Mouse (Mus musculus): ENCODE results near the gene Lrrc34. TPM values are rescaled to one million over a fixed set of nuclear protein-coding genes. Genes with fewer than 3 reads are reported as not detected.
A peak's percentile ranks its signal among the peaks of the same experiment; 100 is the strongest.

Lrrc34 gene
- total RNA-seq, 2 experiments from 2014 or later: 0.26 TPM; not detected in 1

DNA sequence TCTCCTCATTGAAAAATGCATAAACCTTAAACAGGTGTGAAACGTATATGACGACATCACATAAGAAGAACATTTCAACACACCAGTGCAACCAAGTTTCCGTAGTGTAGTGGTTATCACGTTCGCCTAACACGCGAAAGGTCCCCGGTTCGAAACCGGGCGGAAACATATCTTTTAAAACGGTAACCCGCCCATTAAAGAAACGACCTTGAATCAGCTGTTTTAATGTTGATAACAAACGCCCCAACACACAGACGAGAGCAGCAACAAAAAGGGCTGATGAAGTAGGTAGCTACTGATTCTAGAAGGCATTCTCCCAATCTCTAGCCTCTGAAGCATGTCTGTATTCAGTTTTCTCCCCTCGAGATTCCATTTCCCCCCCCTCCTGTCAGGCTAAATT is 46.5 kb downstream of the Lrrc34 start:
- ATAC-seq (ENCODE audit: poor library complexity, severe bottlenecking): peak; percentile 20; the same call in 1 of the 2 replicates

DNA sequence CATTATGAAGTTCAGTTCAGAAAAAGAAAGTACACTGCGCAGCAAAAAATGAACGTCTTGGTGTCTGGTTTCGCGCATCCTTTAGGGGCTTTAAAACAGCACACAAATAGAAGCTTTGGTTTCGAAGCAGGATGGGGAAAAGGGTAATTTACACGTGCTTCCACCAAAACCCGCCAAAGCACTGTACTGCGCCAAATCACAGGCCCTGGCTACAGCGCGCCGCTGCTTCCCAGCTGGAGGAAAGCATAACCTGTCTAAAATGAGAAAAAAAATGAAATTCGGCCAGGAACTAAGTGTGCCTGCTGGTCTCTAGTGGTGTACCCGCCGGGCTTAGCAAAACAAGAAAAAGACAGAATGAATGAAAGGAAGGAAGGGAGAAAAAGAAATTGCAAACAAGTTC is 47.0 kb downstream of the Lrrc34 start:
- ATAC-seq (ENCODE audit: poor library complexity, severe bottlenecking): no peak

DNA sequence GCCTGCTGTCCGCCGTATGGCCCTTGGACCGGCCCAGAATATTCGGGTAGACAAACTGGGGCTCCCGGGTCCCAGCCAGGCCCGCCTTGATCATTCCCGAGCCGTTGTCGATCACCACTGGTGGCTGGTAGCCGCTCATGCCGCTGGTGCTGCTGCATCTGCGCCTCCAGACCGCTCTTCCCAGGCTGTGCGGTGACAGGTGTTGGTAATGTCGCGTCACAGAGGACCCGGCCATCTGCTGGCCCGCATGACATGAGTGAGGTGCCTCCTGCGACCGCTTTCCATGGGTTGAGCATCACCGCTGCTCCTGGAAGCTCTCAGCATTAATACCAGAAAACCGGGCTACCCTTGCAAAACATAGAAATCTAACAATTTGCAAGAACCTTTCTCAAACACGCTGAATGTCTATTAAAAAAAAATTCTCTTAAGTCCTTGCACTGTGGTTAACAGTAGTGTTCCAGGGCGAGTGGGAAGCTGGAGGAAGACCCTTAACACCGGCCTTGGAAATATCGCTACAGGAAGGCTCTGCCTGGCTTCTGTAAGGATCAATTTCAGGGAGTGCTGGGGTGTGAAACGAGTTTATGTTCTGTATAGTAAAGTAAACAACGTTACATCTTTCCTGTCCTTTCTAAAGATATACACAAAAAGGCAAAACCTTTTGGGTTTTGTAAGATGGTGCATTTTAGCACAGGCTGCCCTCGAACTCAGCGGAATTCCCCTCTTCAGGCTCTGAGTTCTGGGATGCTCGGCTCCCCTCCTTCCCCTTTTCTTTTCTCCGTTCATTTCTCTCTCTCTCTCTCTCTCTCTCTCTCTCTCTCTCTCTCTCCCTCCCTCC is 47.7 kb downstream of the Lrrc34 start, which contains the start of gene Actrt3:
Gene Actrt3, minus strand, starts transcription at position 229 of the 835 bp plus-strand sequence.
- no peak for ATAC-seq (ENCODE audit: poor library complexity, severe bottlenecking)

DNA sequence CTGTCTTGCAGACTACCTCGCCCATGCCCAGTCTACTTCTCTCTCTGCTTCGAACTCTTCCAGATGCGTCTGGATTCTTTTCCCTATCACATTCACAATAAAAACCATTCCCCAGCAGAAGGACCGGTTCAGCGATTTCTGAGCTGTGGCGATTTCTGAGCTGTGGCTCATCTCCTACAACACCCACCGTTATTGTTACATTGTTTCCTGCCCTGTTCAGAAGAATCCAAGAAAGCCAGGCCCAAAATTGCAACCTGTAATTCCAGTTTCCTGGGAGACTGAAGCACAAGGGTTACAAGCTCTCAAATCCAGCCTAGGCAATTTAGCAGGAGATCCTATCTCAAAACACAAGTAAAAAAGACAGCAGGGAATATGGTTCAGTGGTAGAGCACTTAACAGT is 50.4 kb downstream of the Lrrc34 start:
- ATAC-seq (ENCODE audit: poor library complexity, severe bottlenecking): no peak

DNA sequence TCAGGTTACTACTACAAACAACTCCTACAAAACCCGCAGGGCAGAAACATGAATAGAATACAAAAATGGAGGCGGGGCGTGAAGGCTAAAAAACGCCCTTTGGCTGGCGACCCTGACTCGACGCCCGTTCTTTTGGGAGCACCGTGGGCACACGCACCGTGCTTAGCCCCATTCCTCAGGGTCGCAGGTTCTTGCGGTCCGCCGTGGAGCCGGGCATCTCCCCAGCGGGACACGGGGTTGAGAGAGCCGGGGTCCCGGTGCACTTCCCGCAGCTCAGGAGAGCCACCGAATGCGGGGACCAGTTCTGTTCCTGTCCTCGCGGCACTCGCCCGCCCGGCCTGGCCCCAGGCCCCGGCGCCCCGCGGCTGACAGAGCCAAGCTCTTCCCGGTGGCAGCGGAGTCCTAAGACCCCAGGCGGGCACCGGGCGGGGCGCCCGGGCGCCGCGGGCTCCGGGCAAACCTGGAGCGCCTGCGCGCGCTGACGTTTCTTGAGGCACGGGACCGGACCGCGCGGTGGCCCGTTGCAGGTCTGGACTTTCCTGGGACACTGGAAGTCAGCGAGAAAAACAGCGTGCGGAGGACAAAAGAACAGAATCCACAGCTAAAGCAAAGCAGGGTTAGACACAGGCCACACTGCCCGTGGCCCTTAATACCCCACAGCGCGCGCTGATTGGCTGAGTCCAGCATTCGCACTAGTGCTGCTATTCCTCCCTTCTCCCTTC is 52.4 kb downstream of the Lrrc34 start:
- peak; percentile 47 for ATAC-seq (ENCODE audit: poor library complexity, severe bottlenecking)

DNA sequence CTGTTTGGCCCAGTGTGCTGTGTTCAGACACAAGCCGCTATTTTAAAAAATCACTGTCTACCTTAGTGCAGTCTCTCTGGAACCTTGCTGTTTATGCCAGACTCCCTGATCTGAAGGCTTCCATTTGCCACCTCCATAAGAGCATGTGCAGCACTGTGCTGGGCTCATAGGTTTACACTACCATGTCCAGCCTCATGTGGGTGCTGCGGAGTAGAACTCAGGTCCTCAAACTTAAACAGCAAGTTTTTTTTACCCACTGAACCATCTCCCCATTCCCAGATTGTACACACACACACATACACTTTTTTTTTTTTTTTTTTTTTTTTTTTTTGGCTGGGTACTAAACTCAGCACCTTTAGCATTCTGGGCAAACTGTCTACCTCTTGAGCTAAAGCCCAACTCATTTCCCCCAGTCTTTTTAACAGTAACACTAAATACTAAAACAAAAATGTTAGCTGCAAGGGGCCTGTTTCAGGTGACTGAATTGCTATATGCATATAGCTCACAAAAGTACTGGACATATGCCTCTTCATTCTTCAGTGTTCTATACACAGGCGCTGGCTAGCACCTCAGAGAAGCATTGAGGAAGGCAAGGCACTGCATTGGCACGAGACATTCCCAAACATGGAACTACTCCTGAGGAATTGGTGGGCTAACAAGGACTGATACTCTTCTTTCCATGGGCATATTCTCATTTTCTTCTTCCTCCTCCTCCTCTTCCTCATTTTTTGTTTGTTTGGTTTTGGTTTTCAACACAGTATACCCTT is 53.8 kb downstream of the Lrrc34 start:
- ATAC-seq (ENCODE audit: poor library complexity, severe bottlenecking): peak; percentile 61

DNA sequence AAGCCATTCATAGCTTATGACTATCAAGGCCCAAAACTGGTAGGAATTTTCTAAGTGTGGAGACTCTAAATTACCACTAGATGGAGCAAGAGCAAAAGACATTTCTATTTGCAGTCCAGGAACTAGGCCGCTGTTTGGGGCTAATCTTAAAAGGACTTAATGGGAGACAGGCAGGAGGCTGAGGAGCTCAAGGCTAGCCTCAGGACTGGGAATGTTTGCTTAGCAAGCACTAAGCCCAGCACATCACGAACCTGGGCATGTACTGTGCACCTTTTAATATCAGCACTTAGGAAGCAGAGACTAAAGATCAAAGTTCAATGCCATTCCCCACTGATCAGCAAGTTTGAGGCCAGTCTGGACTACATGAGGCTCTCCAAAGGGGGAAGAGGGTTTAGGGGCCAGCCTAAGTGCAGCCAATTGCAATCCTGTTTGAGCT is 55.2 kb downstream of the Lrrc34 start:
- ATAC-seq (ENCODE audit: poor library complexity, severe bottlenecking): peak; percentile 80

DNA sequence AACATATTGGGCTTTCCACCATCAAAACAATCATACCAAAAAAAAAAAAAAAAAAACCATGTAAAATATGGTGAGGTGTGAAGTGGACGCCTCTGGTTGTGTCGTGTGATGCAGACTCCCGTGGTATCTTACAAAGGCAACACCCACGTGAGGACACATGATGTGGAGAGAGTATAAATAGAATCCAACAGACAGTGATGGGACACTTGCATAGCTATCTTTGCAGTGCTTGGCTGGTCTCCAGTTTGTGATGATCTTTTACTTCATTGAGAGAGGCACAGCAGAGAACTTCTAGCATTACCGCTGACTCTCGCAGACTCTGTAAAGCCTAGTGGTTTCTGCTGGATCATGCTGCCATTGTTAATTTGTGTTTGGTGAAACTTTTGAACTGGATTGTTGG is 58.8 kb downstream of the Lrrc34 start:
- no peak for ATAC-seq (ENCODE audit: poor library complexity, severe bottlenecking)

Other genes starting within 250 kb of the Lrrc34 start
- 0.07 TPM in 1 of 2 replicates, not detected in the other for gene Mecom, start 99.9 kb downstream of the Lrrc34 start, total RNA-seq (2015)
- not detected in 2 replicates for gene Mecom, start 99.9 kb downstream of the Lrrc34 start, total RNA-seq (2017)
- 0.21 TPM in 1 of 2 replicates, not detected in the other for gene Actrt3, start 47.9 kb downstream of the Lrrc34 start, total RNA-seq (2015)
- gene Actrt3, start 47.9 kb downstream of the Lrrc34 start, total RNA-seq (2017): not detected in 2 replicates
- 16.1 and 18.7 TPM in 2 replicates for gene Mynn, start 45.8 kb downstream of the Lrrc34 start, total RNA-seq (2015)
- gene Mynn, start 45.8 kb downstream of the Lrrc34 start, total RNA-seq (2017): 28.2 and 28.4 TPM in 2 replicates
- gene Lrriq4, start 3.4 kb downstream of the Lrrc34 start, total RNA-seq (2015): 0.09 TPM in 1 of 2 replicates, not detected in the other
- not detected in 2 replicates for gene Lrriq4, start 3.4 kb downstream of the Lrrc34 start, total RNA-seq (2017)
- not detected in 2 replicates for gene Lrrc31, start 52.0 kb upstream of the Lrrc34 start, total RNA-seq (2015)
- gene Lrrc31, start 52.0 kb upstream of the Lrrc34 start, total RNA-seq (2017): not detected in 2 replicates
- not detected in 2 replicates for gene Samd7, start 98.4 kb upstream of the Lrrc34 start, total RNA-seq (2015)
- not detected in 2 replicates for gene Samd7, start 98.4 kb upstream of the Lrrc34 start, total RNA-seq (2017)
- 82.5 and 94.5 TPM in 2 replicates for gene Sec62, start 145.0 kb upstream of the Lrrc34 start, total RNA-seq (2015)
- gene Sec62, start 145.0 kb upstream of the Lrrc34 start, total RNA-seq (2017): 80.5 and 83.7 TPM in 2 replicates
- gene Gpr160, start 208.1 kb upstream of the Lrrc34 start, total RNA-seq (2015): 93.1 and 109 TPM in 2 replicates
- gene Gpr160, start 208.1 kb upstream of the Lrrc34 start, total RNA-seq (2017): 59.0 and 73.8 TPM in 2 replicates

Measured in megakaryocyte, adult 5-6 weeks (primary cell).